Mouse (Mus musculus): ENCODE measurements at regions not wholly inside any gene's neighbourhood (a gene's known extent, or its start where the extent isn't known, plus 50 kb on each side); places are given as distances from the start of the nearest gene placed in this dataset.

- DNase-seq (ENCODE audit: low read depth, low spot score) = no peak
These were observed 53.5 kb upstream of the Ypel5 start for GRCm38 (mm10) chr17:72782775-72783174.

- DNase-seq (ENCODE audit: low read depth, low spot score) = peak; percentile 46
These were observed 54.5 kb upstream of the Ypel5 start for GRCm38 (mm10) chr17:72781786-72782185.

GRCm38 (mm10) chr17:72768266-72768665 is 68.0 kb upstream of the Ypel5 start:
- no peak for DNase-seq (ENCODE audit: low read depth, low spot score)

GRCm38 (mm10) chr17:72760937-72761336 is 75.3 kb upstream of the Ypel5 start:
- no peak for DNase-seq (ENCODE audit: low read depth, low spot score)

GRCm38 (mm10) chr17:72746411-72746810 is 89.8 kb upstream of the Ypel5 start:
- no peak for DNase-seq (ENCODE audit: low read depth, low spot score)

GRCm38 (mm10) chr17:72733006-72733405 is 103.2 kb upstream of the Ypel5 start:
- no peak for DNase-seq (ENCODE audit: low read depth, low spot score)

- DNase-seq (ENCODE audit: low read depth, low spot score) = no peak
These were observed 104.6 kb upstream of the Ypel5 start for GRCm38 (mm10) chr17:72731691-72732090.

- no peak for DNase-seq (ENCODE audit: low read depth, low spot score)
These were observed 105.1 kb upstream of the Ypel5 start for GRCm38 (mm10) chr17:72731175-72731574.

- peak; percentile 6 for DNase-seq (ENCODE audit: low read depth, low spot score)
These were observed 115.5 kb upstream of the Ypel5 start for GRCm38 (mm10) chr17:72720753-72721152.

- DNase-seq (ENCODE audit: low read depth, low spot score) = no peak
These were observed 115.2 kb upstream of the Alk start for GRCm38 (mm10) chr17:72719618-72720017.

GRCm38 (mm10) chr17:72691630-72692029 is 87.2 kb upstream of the Alk start:
- DNase-seq (ENCODE audit: low read depth, low spot score) = no peak

GRCm38 (mm10) chr17:72689606-72690005 is 85.2 kb upstream of the Alk start:
- no peak for DNase-seq (ENCODE audit: low read depth, low spot score)

- DNase-seq (ENCODE audit: low read depth, low spot score) = no peak
These were observed 84.4 kb upstream of the Alk start for GRCm38 (mm10) chr17:72688800-72689199.

GRCm38 (mm10) chr17:72674658-72675057 is 70.2 kb upstream of the Alk start:
- DNase-seq (ENCODE audit: low read depth, low spot score) = no peak

GRCm38 (mm10) chr17:72672010-72672409 is 67.6 kb upstream of the Alk start:
- no peak for DNase-seq (ENCODE audit: low read depth, low spot score)

GRCm38 (mm10) chr17:72666961-72667360 is 62.5 kb upstream of the Alk start:
- no peak for DNase-seq (ENCODE audit: low read depth, low spot score)

GRCm38 (mm10) chr17:72661678-72662077 is 57.3 kb upstream of the Alk start:
- DNase-seq (ENCODE audit: low read depth, low spot score) = no peak

- DNase-seq (ENCODE audit: low read depth, low spot score) = no peak
These were observed 54.3 kb upstream of the Alk start for GRCm38 (mm10) chr17:72658744-72659143.

GRCm38 (mm10) chr17:72657826-72658225 is 53.4 kb upstream of the Alk start:
- DNase-seq (ENCODE audit: low read depth, low spot score) = no peak

Data from ES-CJ7 (cell line).